Mouse (Mus musculus) lung, embryonic 15.5 days (tissue): ENCODE data around the gene Polg. TPM values are rescaled to one million over a fixed set of nuclear protein-coding genes. Genes with fewer than 3 reads are reported as not detected.

Source experiments
- ATAC-seq: fragments of 200-750 bp; cut with Nextera tagmentation; 2 replicates; pipeline ENCODE4 v1.8.0; 2017; ENCODE audit warnings: moderate number of reproducible peaks, borderline replicate concordance; ENCODE audit not compliant: low FRiP score, low TSS enrichment; ENCODE audit errors: extremely low read depth
- H3K27ac ChIP-seq: fragments of 300-500 bp; sonication (generic); 2 replicates; pipeline ENCODE4 v1.5.1; 2015; ENCODE audit warnings: moderate library complexity, mild to moderate bottlenecking, inconsistent platforms
- H3K27me3 ChIP-seq: fragments of 300-500 bp; sonication (generic); 2 replicates; pipeline ENCODE4 v1.6.1; 2015; ENCODE audit warnings: inconsistent platforms
- H3K36me3 ChIP-seq: fragments of 300-500 bp; sonication (generic); 2 replicates; pipeline ENCODE4 v1.6.1; 2015; ENCODE audit warnings: inconsistent platforms
- H3K4me1 ChIP-seq: fragments of 300-500 bp; sonication (generic); 2 replicates; pipeline ENCODE4 v1.6.1; 2015; ENCODE audit warnings: inconsistent platforms
- H3K4me2 ChIP-seq: fragments of 300-500 bp; sonication (generic); 2 replicates; pipeline ENCODE4 v1.6.1; 2015; ENCODE audit warnings: inconsistent platforms, mild to moderate bottlenecking, moderate library complexity
- H3K4me3 ChIP-seq: fragments of 300-500 bp; sonication (generic); 2 replicates; pipeline ENCODE4 v1.5.1; 2015; ENCODE audit warnings: mild to moderate bottlenecking, inconsistent platforms
- H3K9ac ChIP-seq: fragments of 300-500 bp; sonication (generic); 2 replicates; pipeline ENCODE4 v1.6.1; 2015; ENCODE audit warnings: inconsistent platforms
- H3K9me3 ChIP-seq: fragments of 300-500 bp; sonication (generic); 2 replicates; pipeline ENCODE4 v1.6.1; 2016; ENCODE audit warnings: inconsistent platforms
- WGBS: fragments of 180-500 bp; shearing (Covaris S2); methylation state at CpG from one replicate; pipeline ENCODE4 v1.1.7; 2015; 5-methylcytosine and 5-hydroxymethylcytosine counted together
- polyA plus RNA-seq: library from polyadenylated mRNA; unstranded; fragments of >200 nt; fragmentation: Nextera tagmentation; extraction: Ambion mirVana; gene quantifications from 2 replicates; pipeline ENCODE4 v1.2.1, GENCODE M21; 2015

Polg gene
- polyA plus RNA-seq, 1 experiment from 2014 or later: 44.6 TPM

GRCm38 (mm10) chr7:79447486-79447885, 18.7 kb downstream of the Polg start:
- 94% methylated on average over 3 of the region's 3 CpGs for WGBS
- no peak overlapping the region for H3K9ac ChIP-seq
- no peak overlapping the region for H3K27ac ChIP-seq
- H3K4me3 ChIP-seq: no peak overlapping the region
- H3K9me3 ChIP-seq: no peaks in the 10 kb centered on the region
- H3K27me3 ChIP-seq: no peaks in the 10 kb centered on the region
- peaks cover 77% of the 10 kb centered on the region for H3K36me3 ChIP-seq
- ATAC-seq: no peak
- no peaks in the 10 kb centered on the region for H3K4me1 ChIP-seq
- H3K4me2 ChIP-seq: no peak overlapping the region

- Histone ChIP-seq H3K27me3 (no peaks in the 10 kb centered on the region), H3K4me3 (no peak overlapping the region), H3K27ac (no peak overlapping the region), H3K36me3 (peaks cover 73% of the 10 kb centered on the region), H3K9ac (no peak overlapping the region), H3K9me3 (no peaks in the 10 kb centered on the region), H3K4me2 (no peak overlapping the region), H3K4me1 (no peaks in the 10 kb centered on the region)
- WGBS: 91% methylated on average over 2 of the region's 2 CpGs
- no peak for ATAC-seq
These were observed 19.1 kb downstream of the Polg start for GRCm38 (mm10) chr7:79447048-79447447.

GRCm38 (mm10) chr7:79440035-79440434, 26.1 kb downstream of the Polg start:
- no peaks in the 10 kb centered on the region for H3K4me1 ChIP-seq
- no peak overlapping the region for H3K4me2 ChIP-seq
- peaks cover 36% of the 10 kb centered on the region for H3K36me3 ChIP-seq
- no peaks in the 10 kb centered on the region for H3K9me3 ChIP-seq
- 87% methylated on average over 2 of the region's 2 CpGs for WGBS
- H3K9ac ChIP-seq: no peak overlapping the region
- no peak overlapping the region for H3K4me3 ChIP-seq
- H3K27ac ChIP-seq: no peak overlapping the region
- no peaks in the 10 kb centered on the region for H3K27me3 ChIP-seq
- no peak; the same call in 1 of the 2 replicates for ATAC-seq

GRCm38 (mm10) chr7:79428243-79428642, 37.9 kb downstream of the Polg start:
- Histone ChIP-seq H3K4me2 (no peak overlapping the region), H3K9me3 (no peaks in the 10 kb centered on the region), H3K36me3 (0 out of 2 replicates have a peak, but pooled peaks cover 3% of the 10 kb centered on the region), H3K4me3 (no peak overlapping the region), H3K27ac (no peak overlapping the region), H3K9ac (no peak overlapping the region), H3K27me3 (no peaks in the 10 kb centered on the region), H3K4me1 (no peaks in the 10 kb centered on the region)
- WGBS: 61% methylated on average over 5 of the region's 5 CpGs
- no peak for ATAC-seq

GRCm38 (mm10) chr7:79425804-79426203, 40.4 kb downstream of the Polg start:
- H3K4me2 ChIP-seq: no peak overlapping the region
- WGBS: 72% methylated on average over 10 of the region's 10 CpGs
- H3K27me3 ChIP-seq: no peaks in the 10 kb centered on the region
- no peaks in the 10 kb centered on the region for H3K9me3 ChIP-seq
- H3K4me3 ChIP-seq: no peak overlapping the region
- no peak overlapping the region for H3K27ac ChIP-seq
- H3K36me3 ChIP-seq: 0 out of 2 replicates have a peak, but pooled peaks cover 3% of the 10 kb centered on the region
- H3K4me1 ChIP-seq: no peaks in the 10 kb centered on the region
- no peak overlapping the region for H3K9ac ChIP-seq
- ATAC-seq: no peak

- Histone ChIP-seq H3K4me1 (no peaks in the 10 kb centered on the region), H3K36me3 (0 out of 2 replicates have a peak, but pooled peaks cover 3% of the 10 kb centered on the region), H3K27me3 (no peaks in the 10 kb centered on the region), H3K9ac (no peak overlapping the region), H3K4me2 (no peak overlapping the region), H3K27ac (no peak overlapping the region), H3K4me3 (no peak overlapping the region), H3K9me3 (no peaks in the 10 kb centered on the region)
- no peak for ATAC-seq
- WGBS: 89% methylated on average over 10 of the region's 10 CpGs
These were observed 43.3 kb downstream of the Polg start for GRCm38 (mm10) chr7:79422876-79423275.

- ATAC-seq: no peak
- Histone ChIP-seq H3K4me1 (no peaks in the 10 kb centered on the region), H3K4me3 (no peak overlapping the region), H3K36me3 (0 out of 2 replicates have a peak, but pooled peaks cover 2% of the 10 kb centered on the region), H3K27ac (no peak overlapping the region), H3K4me2 (no peak overlapping the region), H3K27me3 (no peaks in the 10 kb centered on the region), H3K9ac (no peak overlapping the region), H3K9me3 (no peaks in the 10 kb centered on the region)
- WGBS: 86% methylated on average over 7 of the region's 7 CpGs
These were observed 46.2 kb downstream of the Polg start for GRCm38 (mm10) chr7:79419950-79420349.

- Histone ChIP-seq H3K4me2 (no peak overlapping the region), H3K4me1 (no peaks in the 10 kb centered on the region), H3K27ac (no peak overlapping the region), H3K4me3 (no peak overlapping the region), H3K36me3 (no peaks in the 10 kb centered on the region; the same call in 1 of the 2 replicates), H3K27me3 (no peaks in the 10 kb centered on the region), H3K9ac (no peak overlapping the region), H3K9me3 (no peaks in the 10 kb centered on the region)
- 81% methylated on average over 18 of the region's 18 CpGs for WGBS
- no peak for ATAC-seq
These were observed 51.5 kb downstream of the Polg start for GRCm38 (mm10) chr7:79414449-79415375.

GRCm38 (mm10) chr7:79400296-79400695, 65.9 kb downstream of the Polg start:
- no peak overlapping the region for H3K4me3 ChIP-seq
- H3K9me3 ChIP-seq: no peaks in the 10 kb centered on the region
- no peaks in the 10 kb centered on the region; the same call in 1 of the 2 replicates for H3K36me3 ChIP-seq
- no peak overlapping the region for H3K9ac ChIP-seq
- H3K4me2 ChIP-seq: no peak overlapping the region
- H3K4me1 ChIP-seq: no peaks in the 10 kb centered on the region
- ATAC-seq: no peak
- no peaks in the 10 kb centered on the region for H3K27me3 ChIP-seq
- no peak overlapping the region for H3K27ac ChIP-seq
- 82% methylated on average over 3 of the region's 3 CpGs for WGBS

- Histone ChIP-seq H3K4me2 (no peak overlapping the region), H3K27ac (no peak overlapping the region), H3K36me3 (no peaks in the 10 kb centered on the region; the same call in 1 of the 2 replicates), H3K9ac (no peak overlapping the region), H3K27me3 (no peaks in the 10 kb centered on the region), H3K4me1 (no peaks in the 10 kb centered on the region), H3K9me3 (no peaks in the 10 kb centered on the region), H3K4me3 (no peak overlapping the region)
- 61% methylated on average over 12 of the region's 12 CpGs for WGBS
- no peak for ATAC-seq
These were observed 67.2 kb downstream of the Polg start for GRCm38 (mm10) chr7:79398971-79399370.

GRCm38 (mm10) chr7:79398426-79398825, 67.7 kb downstream of the Polg start:
- ATAC-seq: no peak
- H3K9ac ChIP-seq: no peak overlapping the region
- H3K4me2 ChIP-seq: no peak overlapping the region
- H3K9me3 ChIP-seq: no peaks in the 10 kb centered on the region
- no peaks in the 10 kb centered on the region for H3K4me1 ChIP-seq
- no peaks in the 10 kb centered on the region for H3K27me3 ChIP-seq
- no peaks in the 10 kb centered on the region; the same call in 1 of the 2 replicates for H3K36me3 ChIP-seq
- no peak overlapping the region for H3K4me3 ChIP-seq
- 58% methylated on average over 8 of the region's 8 CpGs for WGBS
- H3K27ac ChIP-seq: no peak overlapping the region

- no peak overlapping the region for H3K27ac ChIP-seq
- H3K9me3 ChIP-seq: no peaks in the 10 kb centered on the region
- no peak overlapping the region for H3K4me3 ChIP-seq
- WGBS: 73% methylated on average over 10 of the region's 10 CpGs
- no peak for ATAC-seq
- H3K9ac ChIP-seq: no peak overlapping the region
- no peak overlapping the region for H3K4me2 ChIP-seq
- no peaks in the 10 kb centered on the region for H3K27me3 ChIP-seq
- peaks cover 5% of the 10 kb centered on the region; the same call in 1 of the 2 replicates for H3K4me1 ChIP-seq
- no peaks in the 10 kb centered on the region; the same call in 1 of the 2 replicates for H3K36me3 ChIP-seq
These were observed 68.7 kb downstream of the Polg start for GRCm38 (mm10) chr7:79397446-79397963.
